Mouse (Mus musculus) layer of hippocampus, postnatal 14 days (tissue): Measurements from ENCODE around the gene Hdac11. TPM values are rescaled to one million over a fixed set of nuclear protein-coding genes. Genes with fewer than 3 reads are reported as not detected.

Source experiments
- total RNA-seq, 2 experiments: library from RNA; stranded (reverse); gene quantifications; 2 replicates each; pipeline ENCODE4 v1.2.3; 2021

The Hdac11 gene
- total RNA-seq, 2 experiments from 2014 or later: 112 to 113 TPM

Other genes with a start within 250 kb of the Hdac11 start
- gene Iqsec1, start 168.0 kb upstream of the Hdac11 start, total RNA-seq: 100 to 1,000 TPM; 220 to 234 TPM
- gene Nup210, start 39.8 kb upstream of the Hdac11 start, total RNA-seq: 10 to 100 TPM; 26.2 to 30.0 TPM
- 10 to 100 TPM; 11.4 to 13.1 TPM for gene Fbln2, start 55.8 kb downstream of the Hdac11 start, total RNA-seq